Mouse (Mus musculus) subcutaneous adipose tissue, adult 2 months (tissue): ENCODE data around the gene Kpna7. TPM values are rescaled to one million over a fixed set of nuclear protein-coding genes. Genes with fewer than 3 reads are reported as not detected.

Source experiments
- polyA plus RNA-seq: library from polyadenylated mRNA; depleted of rRNA; stranded (reverse); fragments of >200 nt; gene quantifications from 2 replicates; pipeline ENCODE4 v1.2.3, GENCODE M21; 2012; ENCODE audit warnings: low replicate concordance; rRNA removed

The Kpna7 gene
- polyA plus RNA-seq: not detected in 2 replicates

GRCm38 (mm10) chr5:145083632-145084451 lies at the start of gene Kpna7, which contains the start of gene Arpc1a:
Kpna7 (minus strand) TSS chr5:145084030.
Arpc1a (plus strand) TSS chr5:145083830.

GRCm38 (mm10) chr5:145114071-145114605 lies 30.3 kb upstream of the Kpna7 start, which contains the start of gene Arpc1b:
Arpc1b (plus strand) TSS chr5:145114215.

GRCm38 (mm10) chr5:145042690-145043089 lies 41.1 kb downstream of the Kpna7 start, which contains the start of gene 1700018F24Rik:
1700018F24Rik (plus strand) TSS chr5:145042990.

DNA sequence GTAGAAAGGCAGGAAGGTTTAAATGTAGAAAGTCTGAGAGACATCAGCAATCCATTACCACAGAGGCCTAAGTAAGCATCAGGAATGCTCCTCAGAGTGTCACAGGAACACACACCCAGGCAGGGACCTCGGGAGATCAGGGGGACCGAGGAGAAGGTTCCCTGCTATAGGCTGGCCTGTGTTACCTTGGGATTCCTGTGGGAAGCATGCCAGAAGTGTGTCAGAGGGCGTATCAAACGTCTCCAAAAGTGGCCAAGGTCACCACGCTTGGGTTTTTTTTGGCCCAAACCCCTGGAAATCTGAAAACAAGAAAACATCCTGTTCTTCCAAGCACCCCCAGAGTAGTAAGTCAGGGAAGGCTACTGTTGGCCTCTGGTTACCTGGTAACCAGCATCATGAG lies 51.4 kb downstream of the Kpna7 start, which contains the start of gene Gm4871:
Gene Gm4871, minus strand, starts transcription at position 364 of the 400 bp plus-strand sequence.

GRCm38 (mm10) chr5:144965639-144966351 lies 118.0 kb downstream of the Kpna7 start, which contains the start of gene Smurf1:
Smurf1 (minus strand) TSS chr5:144965847.

Other genes with a start within 250 kb of the Kpna7 start
- 33.8 and 36.4 TPM in 2 replicates for gene Smurf1, start 118.2 kb downstream of the Kpna7 start, polyA plus RNA-seq
- not detected in 2 replicates for gene Gm4871, start 51.3 kb downstream of the Kpna7 start, polyA plus RNA-seq
- gene 1700018F24Rik, start 41.0 kb downstream of the Kpna7 start, polyA plus RNA-seq: not detected in 2 replicates
- gene Arpc1a, start 200 bp downstream of the Kpna7 start, polyA plus RNA-seq: 146 and 172 TPM in 2 replicates
- gene Arpc1b, start 30.2 kb upstream of the Kpna7 start, polyA plus RNA-seq: 709 and 828 TPM in 2 replicates
- 22.4 and 39.1 TPM in 2 replicates for gene Pdap1, start 56.2 kb upstream of the Kpna7 start, polyA plus RNA-seq
- 56.9 and 67.4 TPM in 2 replicates for gene Bud31, start 56.3 kb upstream of the Kpna7 start, polyA plus RNA-seq
- 17.1 and 19.1 TPM in 2 replicates for gene Ptcd1, start 83.1 kb upstream of the Kpna7 start, polyA plus RNA-seq
- 24.2 and 36.6 TPM in 2 replicates for gene Cpsf4, start 83.2 kb upstream of the Kpna7 start, polyA plus RNA-seq
- gene Atp5j2, start 108.0 kb upstream of the Kpna7 start, polyA plus RNA-seq: 178 and 219 TPM in 2 replicates
- 4.4 and 4.8 TPM in 2 replicates for gene Zkscan14, start 117.8 kb upstream of the Kpna7 start, polyA plus RNA-seq
- 8.2 and 8.3 TPM in 2 replicates for gene Zkscan5, start 120.5 kb upstream of the Kpna7 start, polyA plus RNA-seq
- gene Zfp655, start 147.7 kb upstream of the Kpna7 start, polyA plus RNA-seq: 25.0 and 30.5 TPM in 2 replicates
- gene Zscan25, start 196.5 kb upstream of the Kpna7 start, polyA plus RNA-seq: 12.9 and 20.0 TPM in 2 replicates